Mouse (Mus musculus): ENCODE data around the gene 4930535I16Rik. TPM values are rescaled to one million over a fixed set of nuclear protein-coding genes. Genes with fewer than 3 reads are reported as not detected.
A peak's percentile ranks its signal among the peaks of the same experiment; 100 is the strongest.

4930535I16Rik gene
- polyA plus RNA-seq, 1 experiment from 2014 or later: 0.19 TPM

DNA sequence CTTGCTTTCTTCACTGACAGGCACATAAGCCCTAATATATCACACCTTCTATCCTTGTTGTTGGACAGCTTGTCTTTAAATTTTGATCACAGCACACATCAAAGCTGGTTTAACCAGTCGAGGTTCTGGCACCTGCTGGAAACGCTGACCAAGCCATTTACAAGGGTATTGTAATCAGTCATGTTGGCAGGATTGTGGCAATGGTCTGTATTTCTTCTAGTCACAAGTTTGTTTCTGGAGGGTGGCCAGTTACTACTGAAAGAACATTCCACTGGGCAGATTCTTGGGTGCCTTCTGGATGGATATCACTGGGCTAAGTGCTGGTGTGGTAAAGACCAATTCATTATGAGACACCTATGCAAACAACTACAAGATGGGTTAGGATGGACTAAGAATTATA lies 5.4 kb downstream of the 4930535I16Rik start:
- DNase-seq (ENCODE audit: low read depth, low spot score) (no peak), ATAC-seq (no peak)
- no peaks in the 10 kb centered on the region for H3K27me3 ChIP-seq
- no peak for TF ChIP-seq CTCF (IDR thresholded peaks at IDR 0.05)
- ChIA-PET POLR2A (no interaction called here), CTCF (no interaction called here)
- in situ Hi-C loops (cut with MboI; ENCODE audit: low pct_unique_long_range_greater_than_20kb): loop anchor here (25.0 kb wide), 1 partner anchor 500 kb away; no protein-coding TSS in a partner anchor

DNA sequence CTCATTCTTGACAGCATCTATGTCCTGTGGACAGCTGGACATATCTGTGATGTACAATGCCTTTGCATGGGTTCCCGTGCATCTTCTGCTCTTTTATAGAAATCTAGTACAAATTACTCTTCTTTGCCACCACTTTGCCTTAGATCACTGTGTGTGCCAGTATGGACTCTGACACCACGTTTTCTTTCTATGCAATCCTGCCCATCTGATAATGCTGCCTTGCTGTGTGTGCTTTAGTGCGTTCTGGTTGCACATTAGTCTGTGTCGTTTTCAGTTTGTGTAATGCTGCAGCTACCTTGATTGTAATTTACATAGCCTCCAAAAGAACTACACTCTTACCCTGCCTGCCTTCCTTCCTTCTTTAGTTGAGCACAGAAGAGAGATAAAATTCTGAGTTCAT lies 6.3 kb downstream of the 4930535I16Rik start:
- H3K27me3 ChIP-seq: no peaks in the 10 kb centered on the region
- ChIA-PET POLR2A (interaction anchor here (0.8 kb wide), 1 partner anchor 197 kb away, joined by 3 read pairs; no protein-coding TSS in a partner anchor), CTCF (no interaction called here)
- in situ Hi-C loops (cut with MboI; ENCODE audit: low pct_unique_long_range_greater_than_20kb): loop anchor here (25.0 kb wide), 1 partner anchor 499 kb away; no protein-coding TSS in a partner anchor
- DNase-seq (ENCODE audit: low read depth, low spot score) (no peak), ATAC-seq (no peak)
- TF ChIP-seq CTCF (IDR thresholded peaks at IDR 0.05): no peak

DNA sequence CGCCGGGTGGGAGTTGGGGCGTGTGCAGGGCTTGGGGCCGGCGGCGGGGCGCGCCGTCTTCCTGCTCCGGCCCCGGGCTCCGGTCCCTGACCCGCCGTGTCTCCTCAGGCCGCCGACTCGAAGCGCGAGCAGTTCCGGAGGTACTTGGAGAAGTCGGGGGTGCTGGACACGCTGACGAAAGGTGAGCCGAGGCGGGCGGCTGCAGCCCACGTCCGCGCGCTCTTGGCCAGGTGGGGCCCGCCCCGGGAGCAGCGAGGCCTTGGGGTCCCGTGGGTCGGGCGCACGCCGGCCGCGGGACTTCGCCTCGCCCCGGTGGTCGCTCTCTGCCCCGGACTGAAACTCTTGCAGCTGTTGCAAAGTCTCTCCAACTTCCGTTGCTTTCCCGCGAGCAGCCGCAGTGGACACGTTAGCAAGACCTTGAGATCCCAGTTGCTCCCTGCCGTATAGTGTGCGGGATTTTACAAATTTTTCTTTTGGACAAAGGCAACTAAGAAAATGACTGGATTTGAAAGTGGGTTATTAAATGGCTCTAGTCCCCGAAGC lies 12.6 kb downstream of the 4930535I16Rik start:
- CTCF ChIA-PET: no interaction called here
- peak; percentile 56 for ATAC-seq
- H3K27me3 ChIP-seq: no peaks in the 10 kb centered on the region
- in situ Hi-C loops (cut with MboI; ENCODE audit: low pct_unique_long_range_greater_than_20kb): loop anchor here (25.0 kb wide), 1 partner anchor 493 kb away; no protein-coding TSS in a partner anchor
- DNase-seq (ENCODE audit: low read depth, low spot score): no peak
- TF ChIP-seq CTCF (IDR thresholded peaks at IDR 0.05): no peak
- POLR2A ChIA-PET: interaction anchor here (0.6 kb wide), 1 partner anchor 26 kb away, joined by 3 read pairs; no protein-coding TSS in a partner anchor

- in situ Hi-C loops (cut with MboI; ENCODE audit: low pct_unique_long_range_greater_than_20kb): loop anchor here (5.0 to 25.0 kb wide), 2 partner anchors 142 to 492 kb away; no protein-coding TSS in a partner anchor
- ATAC-seq (peak; percentile 96), DNase-seq (ENCODE audit: low read depth, low spot score) (peak; percentile 88)
- no peaks in the 10 kb centered on the region for H3K27me3 ChIP-seq
- CTCF ChIA-PET: no interaction called here
- TF ChIP-seq CTCF (IDR thresholded peaks at IDR 0.05): no peak
- POLR2A ChIA-PET: interaction anchor here (1.5 kb wide), 1 partner anchor 13 kb away, joined by 4 read pairs; the partner anchor contains the start of genes 4930535I16Rik and Rragc
These were observed 13.3 kb downstream of the 4930535I16Rik start, which contains the start of gene Mycbp for GRCm38 (mm10) chr4:123904333-123905125. Gene Mycbp, plus strand, starts transcription at chr4:123904832.

DNA sequence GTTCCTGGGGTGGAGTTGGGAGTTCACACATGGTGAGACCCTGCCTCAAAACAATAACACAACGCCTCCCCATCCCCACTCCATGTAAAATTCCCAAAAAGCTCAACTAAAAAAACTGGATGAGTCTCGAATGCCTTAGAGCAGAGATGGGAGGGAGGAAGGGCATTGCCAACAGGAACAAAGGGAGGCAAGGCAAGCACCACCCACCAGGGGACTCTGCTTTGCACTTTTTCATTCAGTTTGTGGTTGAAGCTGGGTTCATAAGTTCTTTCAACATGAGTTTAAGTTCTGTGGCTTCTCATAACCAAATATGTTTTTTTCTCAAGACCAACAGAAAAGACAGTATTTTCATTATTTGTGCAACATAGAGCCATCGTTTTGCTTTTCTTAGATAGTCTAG lies 14.4 kb downstream of the 4930535I16Rik start:
- ATAC-seq (no peak), DNase-seq (ENCODE audit: low read depth, low spot score) (no peak)
- ChIA-PET CTCF (interaction anchor here (1.2 kb wide), 1 partner anchor 145 kb away, joined by 4 read pairs; no protein-coding TSS in a partner anchor), POLR2A (interaction anchor here (1.5 kb wide), 1 partner anchor 14 kb away, joined by 4 read pairs; the partner anchor contains the start of genes 4930535I16Rik and Rragc)
- no peaks in the 10 kb centered on the region for H3K27me3 ChIP-seq
- no peak for TF ChIP-seq CTCF (IDR thresholded peaks at IDR 0.05)
- in situ Hi-C loops (cut with MboI; ENCODE audit: low pct_unique_long_range_greater_than_20kb): loop anchor here (5.0 to 25.0 kb wide), 2 partner anchors 141 to 491 kb away; no protein-coding TSS in a partner anchor

DNA sequence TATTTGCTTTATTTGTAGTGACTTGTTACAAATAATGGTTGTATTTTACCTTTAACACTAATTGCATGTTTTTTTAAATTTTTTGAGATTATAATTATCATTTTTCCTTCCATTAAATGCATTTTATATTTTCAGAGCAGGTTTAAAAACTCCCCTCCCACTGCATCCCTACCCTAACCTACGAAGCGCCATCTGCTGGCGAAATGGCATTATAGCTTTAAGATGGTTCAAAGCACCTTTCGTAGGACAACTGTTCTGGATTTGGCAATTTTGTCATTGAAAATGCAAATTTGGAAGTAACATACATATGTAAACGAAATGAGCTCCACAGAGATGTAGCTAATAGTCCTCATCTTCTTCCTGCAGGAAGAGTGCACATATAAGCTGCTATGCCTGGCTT lies 19.1 kb downstream of the 4930535I16Rik start:
- POLR2A ChIA-PET: no interaction called here
- no peaks in the 10 kb centered on the region for H3K27me3 ChIP-seq
- DNase-seq (ENCODE audit: low read depth, low spot score) (no peak), ATAC-seq (no peak)
- no peak for TF ChIP-seq CTCF (IDR thresholded peaks at IDR 0.05)
- CTCF ChIA-PET: interaction anchor here (0.7 to 2.6 kb wide), 13 partner anchors 18 to 151 kb away, joined by 3 to 19 read pairs (median 3); no protein-coding TSS in a partner anchor
- in situ Hi-C loops (cut with MboI; ENCODE audit: low pct_unique_long_range_greater_than_20kb): no loop called here

DNA sequence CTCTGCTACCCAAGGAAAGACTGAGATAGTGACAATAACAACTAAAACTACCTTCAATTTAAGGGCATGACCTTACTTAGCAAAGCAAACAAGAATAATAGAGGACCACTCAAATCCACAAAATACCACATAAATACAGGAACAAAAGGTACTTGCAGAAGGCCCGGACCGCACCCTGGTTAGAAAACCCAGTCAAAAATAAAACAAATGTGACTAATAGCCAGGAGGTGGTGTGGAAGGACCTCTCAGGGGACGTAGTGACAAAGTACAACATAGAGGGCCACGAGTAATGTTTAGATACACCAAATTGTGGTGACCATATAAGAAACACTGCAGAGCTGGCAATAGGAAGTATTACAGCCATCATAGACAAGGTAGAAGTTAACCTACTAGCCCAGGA lies 23.5 kb downstream of the 4930535I16Rik start:
- CTCF ChIA-PET: no interaction called here
- POLR2A ChIA-PET: no interaction called here
- DNase-seq (ENCODE audit: low read depth, low spot score) (no peak), ATAC-seq (no peak)
- in situ Hi-C loops (cut with MboI; ENCODE audit: low pct_unique_long_range_greater_than_20kb): no loop called here
- no peaks in the 10 kb centered on the region for H3K27me3 ChIP-seq
- TF ChIP-seq CTCF (IDR thresholded peaks at IDR 0.05): no peak

- in situ Hi-C loops (cut with MboI; ENCODE audit: low pct_unique_long_range_greater_than_20kb): no loop called here
- no peak for DNase-seq (ENCODE audit: low read depth, low spot score)
These were observed 24.1 kb downstream of the 4930535I16Rik start for GRCm38 (mm10) chr4:123893726-123894125.

More at GRCm38 (mm10) chr4:123893726-123894125, 24.1 kb downstream of the 4930535I16Rik start:
- CTCF ChIA-PET: no interaction called here
- no peak for TF ChIP-seq CTCF (IDR thresholded peaks at IDR 0.05)
- ATAC-seq: no peak
- H3K27me3 ChIP-seq: no peaks in the 10 kb centered on the region
- POLR2A ChIA-PET: no interaction called here

Other genes with a start within 250 kb of the 4930535I16Rik start
- 84.1 TPM for gene Macf1, start 233.7 kb downstream of the 4930535I16Rik start, polyA plus RNA-seq (2021)
- gene Ndufs5, start 199.8 kb downstream of the 4930535I16Rik start, polyA plus RNA-seq (2021): 64.3 TPM
- 30.5 TPM for gene Akirin1, start 167.7 kb downstream of the 4930535I16Rik start, polyA plus RNA-seq (2021)
- gene Rhbdl2, start 130.1 kb downstream of the 4930535I16Rik start, polyA plus RNA-seq (2021): 19.0 TPM
- 0.09 TPM for gene 4933427I04Rik, start 58.3 kb downstream of the 4930535I16Rik start, polyA plus RNA-seq (2021)
- gene Mycbp, start 13.2 kb downstream of the 4930535I16Rik start, polyA plus RNA-seq (2021): 45.4 TPM
- gene Rragc, start 576 bp downstream of the 4930535I16Rik start, polyA plus RNA-seq (2021): 80.9 TPM

All from Patski (cell line).